Mouse (Mus musculus): ENCODE measurements at regions not wholly inside any gene's neighbourhood (a gene's known extent, or its start where the extent isn't known, plus 50 kb on each side); places are given as distances from the start of the nearest gene placed in this dataset.

GRCm38 (mm10) chr4:105952406-105952805, 162.7 kb downstream of the Gm12728 start:
- no peaks in the 10 kb centered on the region for H3K4me1 ChIP-seq (ENCODE audit: control insufficient read depth, insufficient read depth, low read depth, low read length)
- no peak overlapping the region for H3K4me3 ChIP-seq (ENCODE audit: low read length)
- no peak for ATAC-seq
- 79% methylated on average over 3 of the region's 3 CpGs for WGBS
- H3K36me3 ChIP-seq (ENCODE audit: control insufficient read depth, insufficient read depth, low read length), result no peaks in the 10 kb centered on the region
- H3K27me3 ChIP-seq (replicated peaks; ENCODE audit: control insufficient read depth, insufficient read depth, low read length), result no peaks in the 10 kb centered on the region
- no peak overlapping the region for H3K27ac ChIP-seq (ENCODE audit: low read depth, low read length)
- no peak overlapping the region for H3K9ac ChIP-seq (ENCODE audit: low read depth, low read length)
- H3K9me3 ChIP-seq (ENCODE audit: control insufficient read depth, low read length), result no peaks in the 10 kb centered on the region
- H3K4me2 ChIP-seq (ENCODE audit: low read length), result no peak overlapping the region

- no peak overlapping the region for H3K4me2 ChIP-seq (ENCODE audit: low read length)
- WGBS, result 45% methylated on average over 2 of the region's 2 CpGs
- ATAC-seq, result no peak
- H3K4me1 ChIP-seq (ENCODE audit: control insufficient read depth, insufficient read depth, low read depth, low read length), result no peaks in the 10 kb centered on the region
- H3K36me3 ChIP-seq (ENCODE audit: control insufficient read depth, insufficient read depth, low read length), result no peaks in the 10 kb centered on the region
- H3K9ac ChIP-seq (ENCODE audit: low read depth, low read length), result no peak overlapping the region
- H3K4me3 ChIP-seq (ENCODE audit: low read length), result no peak overlapping the region
- H3K27ac ChIP-seq (ENCODE audit: low read depth, low read length), result no peak overlapping the region
- H3K9me3 ChIP-seq (ENCODE audit: control insufficient read depth, low read length), result no peaks in the 10 kb centered on the region
- H3K27me3 ChIP-seq (replicated peaks; ENCODE audit: control insufficient read depth, insufficient read depth, low read length), result no peaks in the 10 kb centered on the region
These were observed 166.8 kb downstream of the Gm12728 start for GRCm38 (mm10) chr4:105956516-105956915.

- Histone ChIP-seq H3K9me3 (ENCODE audit: control insufficient read depth, low read length) (no peaks in the 10 kb centered on the region), H3K4me2 (ENCODE audit: low read length) (no peak overlapping the region), H3K9ac (ENCODE audit: low read depth, low read length) (no peak overlapping the region), H3K27ac (ENCODE audit: low read depth, low read length) (no peak overlapping the region), H3K27me3 (replicated peaks; ENCODE audit: control insufficient read depth, insufficient read depth, low read length) (no peaks in the 10 kb centered on the region), H3K4me3 (ENCODE audit: low read length) (no peak overlapping the region), H3K4me1 (ENCODE audit: control insufficient read depth, insufficient read depth, low read depth, low read length) (no peaks in the 10 kb centered on the region), H3K36me3 (ENCODE audit: control insufficient read depth, insufficient read depth, low read length) (no peaks in the 10 kb centered on the region)
- WGBS, result 67% methylated on average over 5 of the region's 5 CpGs
- no peak for ATAC-seq
These were observed 168.7 kb downstream of the Gm12728 start for GRCm38 (mm10) chr4:105958331-105958730.

GRCm38 (mm10) chr4:105961686-105962360, 172.2 kb downstream of the Gm12728 start:
- 72% methylated on average over 8 of the region's 8 CpGs for WGBS
- no peak overlapping the region for H3K27ac ChIP-seq (ENCODE audit: low read depth, low read length)
- no peak overlapping the region for H3K9ac ChIP-seq (ENCODE audit: low read depth, low read length)
- H3K9me3 ChIP-seq (ENCODE audit: control insufficient read depth, low read length), result no peaks in the 10 kb centered on the region
- no peak for ATAC-seq
- no peaks in the 10 kb centered on the region for H3K36me3 ChIP-seq (ENCODE audit: control insufficient read depth, insufficient read depth, low read length)
- no peaks in the 10 kb centered on the region for H3K27me3 ChIP-seq (replicated peaks; ENCODE audit: control insufficient read depth, insufficient read depth, low read length)
- no peak overlapping the region for H3K4me3 ChIP-seq (ENCODE audit: low read length)
- no peak overlapping the region for H3K4me2 ChIP-seq (ENCODE audit: low read length)
- H3K4me1 ChIP-seq (ENCODE audit: control insufficient read depth, insufficient read depth, low read depth, low read length), result no peaks in the 10 kb centered on the region

GRCm38 (mm10) chr4:105962542-105962941, 172.9 kb downstream of the Gm12728 start:
- Histone ChIP-seq H3K27ac (ENCODE audit: low read depth, low read length) (no peak overlapping the region), H3K27me3 (replicated peaks; ENCODE audit: control insufficient read depth, insufficient read depth, low read length) (no peaks in the 10 kb centered on the region), H3K36me3 (ENCODE audit: control insufficient read depth, insufficient read depth, low read length) (no peaks in the 10 kb centered on the region), H3K9ac (ENCODE audit: low read depth, low read length) (no peak overlapping the region), H3K4me2 (ENCODE audit: low read length) (no peak overlapping the region), H3K4me3 (ENCODE audit: low read length) (no peak overlapping the region), H3K4me1 (ENCODE audit: control insufficient read depth, insufficient read depth, low read depth, low read length) (no peaks in the 10 kb centered on the region), H3K9me3 (ENCODE audit: control insufficient read depth, low read length) (no peaks in the 10 kb centered on the region)
- 75% methylated on average over 7 of the region's 7 CpGs for WGBS
- ATAC-seq, result no peak

- H3K9ac ChIP-seq (ENCODE audit: low read depth, low read length), result no peak overlapping the region
- H3K4me1 ChIP-seq (ENCODE audit: control insufficient read depth, insufficient read depth, low read depth, low read length), result no peaks in the 10 kb centered on the region
- ATAC-seq, result no peak
- H3K9me3 ChIP-seq (ENCODE audit: control insufficient read depth, low read length), result no peaks in the 10 kb centered on the region
- WGBS, result 56% methylated on average over 4 of the region's 4 CpGs
- H3K27ac ChIP-seq (ENCODE audit: low read depth, low read length), result no peak overlapping the region
- H3K27me3 ChIP-seq (replicated peaks; ENCODE audit: control insufficient read depth, insufficient read depth, low read length), result no peaks in the 10 kb centered on the region
- no peak overlapping the region for H3K4me3 ChIP-seq (ENCODE audit: low read length)
- H3K4me2 ChIP-seq (ENCODE audit: low read length), result no peak overlapping the region
- H3K36me3 ChIP-seq (ENCODE audit: control insufficient read depth, insufficient read depth, low read length), result no peaks in the 10 kb centered on the region
These were observed 178.7 kb downstream of the Gm12728 start for GRCm38 (mm10) chr4:105968324-105968723.

- H3K4me1 ChIP-seq (ENCODE audit: control insufficient read depth, insufficient read depth, low read depth, low read length), result no peaks in the 10 kb centered on the region
- no peaks in the 10 kb centered on the region for H3K9me3 ChIP-seq (ENCODE audit: control insufficient read depth, low read length)
- H3K9ac ChIP-seq (ENCODE audit: low read depth, low read length), result no peak overlapping the region
- no peak overlapping the region for H3K4me2 ChIP-seq (ENCODE audit: low read length)
- no peak overlapping the region for H3K27ac ChIP-seq (ENCODE audit: low read depth, low read length)
- no peaks in the 10 kb centered on the region for H3K27me3 ChIP-seq (replicated peaks; ENCODE audit: control insufficient read depth, insufficient read depth, low read length)
- H3K36me3 ChIP-seq (ENCODE audit: control insufficient read depth, insufficient read depth, low read length), result no peaks in the 10 kb centered on the region
- ATAC-seq, result no peak
- 42% methylated on average over 2 of the region's 2 CpGs for WGBS
- no peak overlapping the region for H3K4me3 ChIP-seq (ENCODE audit: low read length)
These were observed 180.0 kb downstream of the Gm12728 start for GRCm38 (mm10) chr4:105969628-105970027.

GRCm38 (mm10) chr4:105970056-105970455, 180.4 kb downstream of the Gm12728 start:
- H3K4me3 ChIP-seq (ENCODE audit: low read length), result no peak overlapping the region
- 75% methylated on average over 3 of the region's 3 CpGs for WGBS
- ATAC-seq, result no peak

GRCm38 (mm10) chr4:105972736-105973135, 183.1 kb downstream of the Gm12728 start:
- 98% methylated on average over 3 of the region's 3 CpGs for WGBS
- no peaks in the 10 kb centered on the region for H3K36me3 ChIP-seq (ENCODE audit: control insufficient read depth, insufficient read depth, low read length)
- no peak overlapping the region for H3K4me2 ChIP-seq (ENCODE audit: low read length)
- H3K4me3 ChIP-seq (ENCODE audit: low read length), result no peak overlapping the region
- no peaks in the 10 kb centered on the region for H3K4me1 ChIP-seq (ENCODE audit: control insufficient read depth, insufficient read depth, low read depth, low read length)
- H3K9ac ChIP-seq (ENCODE audit: low read depth, low read length), result no peak overlapping the region
- H3K27ac ChIP-seq (ENCODE audit: low read depth, low read length), result no peak overlapping the region
- H3K9me3 ChIP-seq (ENCODE audit: control insufficient read depth, low read length), result no peaks in the 10 kb centered on the region
- no peaks in the 10 kb centered on the region for H3K27me3 ChIP-seq (replicated peaks; ENCODE audit: control insufficient read depth, insufficient read depth, low read length)
- no peak for ATAC-seq

More at GRCm38 (mm10) chr4:105970056-105970455, 180.4 kb downstream of the Gm12728 start:
- Histone ChIP-seq H3K9ac (ENCODE audit: low read depth, low read length) (no peak overlapping the region), H3K27ac (ENCODE audit: low read depth, low read length) (no peak overlapping the region), H3K4me2 (ENCODE audit: low read length) (no peak overlapping the region), H3K36me3 (ENCODE audit: control insufficient read depth, insufficient read depth, low read length) (no peaks in the 10 kb centered on the region), H3K4me1 (ENCODE audit: control insufficient read depth, insufficient read depth, low read depth, low read length) (no peaks in the 10 kb centered on the region), H3K9me3 (ENCODE audit: control insufficient read depth, low read length) (no peaks in the 10 kb centered on the region), H3K27me3 (replicated peaks; ENCODE audit: control insufficient read depth, insufficient read depth, low read length) (no peaks in the 10 kb centered on the region)
